Mouse (Mus musculus): ENCODE data around the gene Rspry1. TPM values are rescaled to one million over a fixed set of nuclear protein-coding genes. Genes with fewer than 3 reads are reported as not detected.

The Rspry1 gene
- polyA plus RNA-seq, 1 experiment from 2014 or later: 41.8 TPM

- Histone ChIP-seq H3K4me1 (replicated peaks) (0 out of 2 replicates have a peak, but pooled peaks cover 2% of the 10 kb centered on the region), H3K4me3 (no peak overlapping the region), H3K27me3 (ENCODE audit: insufficient read depth, poor library complexity, severe bottlenecking) (no peaks in the 10 kb centered on the region), H3K9me3 (no peaks in the 10 kb centered on the region), H3K36me3 (peaks cover 76% of the 10 kb centered on the region), H3K27ac (no peak overlapping the region)
- 83% methylated on average over 5 of the region's 5 CpGs for WGBS
- no peak for DNase-seq (ENCODE audit: low spot score)
These were observed 72.6 kb downstream of the Rspry1 start for GRCm38 (mm10) chr8:94674384-94674783.

GRCm38 (mm10) chr8:94675923-94676322, 74.2 kb downstream of the Rspry1 start:
- DNase-seq (ENCODE audit: low spot score): no peak
- H3K9me3 ChIP-seq: no peaks in the 10 kb centered on the region
- peak overlapping the region; percentile 18; the same call in 1 of the 2 replicates for H3K27ac ChIP-seq
- 78% methylated on average over 6 of the region's 6 CpGs for WGBS
- H3K4me3 ChIP-seq: no peak overlapping the region
- H3K4me1 ChIP-seq (replicated peaks): 0 out of 2 replicates have a peak, but pooled peaks cover 2% of the 10 kb centered on the region
- peaks cover 61% of the 10 kb centered on the region for H3K36me3 ChIP-seq
- H3K27me3 ChIP-seq (ENCODE audit: insufficient read depth, poor library complexity, severe bottlenecking): no peaks in the 10 kb centered on the region

GRCm38 (mm10) chr8:94678582-94678981, 76.8 kb downstream of the Rspry1 start:
- Histone ChIP-seq H3K27me3 (ENCODE audit: insufficient read depth, poor library complexity, severe bottlenecking) (no peaks in the 10 kb centered on the region), H3K36me3 (peaks cover 34% of the 10 kb centered on the region), H3K27ac (no peak overlapping the region), H3K9me3 (no peaks in the 10 kb centered on the region), H3K4me3 (no peak overlapping the region), H3K4me1 (replicated peaks) (0 out of 2 replicates have a peak, but pooled peaks cover 2% of the 10 kb centered on the region)
- no peak for DNase-seq (ENCODE audit: low spot score)
- 56% methylated on average over 9 of the region's 9 CpGs for WGBS

- Histone ChIP-seq H3K9me3 (no peaks in the 10 kb centered on the region), H3K36me3 (0 out of 2 replicates have a peak, but pooled peaks cover 16% of the 10 kb centered on the region), H3K4me3 (no peak overlapping the region), H3K27ac (no peak overlapping the region), H3K4me1 (replicated peaks) (0 out of 2 replicates have a peak, but pooled peaks cover 2% of the 10 kb centered on the region), H3K27me3 (ENCODE audit: insufficient read depth, poor library complexity, severe bottlenecking) (no peaks in the 10 kb centered on the region)
- no peak for DNase-seq (ENCODE audit: low spot score)
- WGBS: 83% methylated on average over 3 of the region's 3 CpGs
These were observed 78.7 kb downstream of the Rspry1 start for GRCm38 (mm10) chr8:94680414-94680813.

GRCm38 (mm10) chr8:94682732-94683524, 81.2 kb downstream of the Rspry1 start:
- Histone ChIP-seq H3K4me3 (no peak overlapping the region), H3K36me3 (no peaks in the 10 kb centered on the region), H3K27ac (no peak overlapping the region), H3K9me3 (no peaks in the 10 kb centered on the region), H3K4me1 (replicated peaks) (no peaks in the 10 kb centered on the region), H3K27me3 (ENCODE audit: insufficient read depth, poor library complexity, severe bottlenecking) (no peaks in the 10 kb centered on the region)
- no peak for DNase-seq (ENCODE audit: low spot score)
- WGBS: 82% methylated on average over 16 of the region's 16 CpGs

- no peak for DNase-seq (ENCODE audit: low spot score)
- no peak overlapping the region for H3K27ac ChIP-seq
- H3K9me3 ChIP-seq: no peaks in the 10 kb centered on the region
- no peaks in the 10 kb centered on the region for H3K36me3 ChIP-seq
- H3K27me3 ChIP-seq (ENCODE audit: insufficient read depth, poor library complexity, severe bottlenecking): no peaks in the 10 kb centered on the region
- H3K4me3 ChIP-seq: no peak overlapping the region
- 75% methylated on average over 4 of the region's 4 CpGs for WGBS
- H3K4me1 ChIP-seq (replicated peaks): no peaks in the 10 kb centered on the region
These were observed 82.5 kb downstream of the Rspry1 start for GRCm38 (mm10) chr8:94684287-94684686.

- no peaks in the 10 kb centered on the region for H3K27me3 ChIP-seq (ENCODE audit: insufficient read depth, poor library complexity, severe bottlenecking)
- WGBS: 79% methylated on average over 9 of the region's 9 CpGs
These were observed 84.2 kb downstream of the Rspry1 start for GRCm38 (mm10) chr8:94685953-94686352.

GRCm38 (mm10) chr8:94694701-94695100, 93.0 kb downstream of the Rspry1 start:
- DNase-seq (ENCODE audit: low spot score): no peak
- H3K4me3 ChIP-seq: peak overlapping the region; percentile 58
- WGBS: 1% methylated on average over 6 of the region's 6 CpGs

More at GRCm38 (mm10) chr8:94685953-94686352, 84.2 kb downstream of the Rspry1 start:
- no peaks in the 10 kb centered on the region for H3K4me1 ChIP-seq (replicated peaks)
- no peak overlapping the region for H3K4me3 ChIP-seq
- no peak overlapping the region for H3K27ac ChIP-seq
- H3K36me3 ChIP-seq: no peaks in the 10 kb centered on the region
- no peak for DNase-seq (ENCODE audit: low spot score)
- no peaks in the 10 kb centered on the region for H3K9me3 ChIP-seq

GRCm38 (mm10) chr8:94695341-94695993, 93.7 kb downstream of the Rspry1 start:
- H3K4me1 ChIP-seq (replicated peaks): peaks cover 26% of the 10 kb centered on the region
- peaks cover 73% of the 10 kb centered on the region for H3K27me3 ChIP-seq (ENCODE audit: insufficient read depth, poor library complexity, severe bottlenecking)
- H3K4me3 ChIP-seq: peak overlapping the region; percentile 58
- no peaks in the 10 kb centered on the region for H3K9me3 ChIP-seq
- peak; percentile 37 for DNase-seq (ENCODE audit: low spot score)
- H3K27ac ChIP-seq: no peak overlapping the region
- no peaks in the 10 kb centered on the region for H3K36me3 ChIP-seq
- WGBS: under 1% methylated on average over 31 of the region's 31 CpGs

More at GRCm38 (mm10) chr8:94694701-94695100, 93.0 kb downstream of the Rspry1 start:
- Histone ChIP-seq H3K9me3 (no peaks in the 10 kb centered on the region), H3K27me3 (ENCODE audit: insufficient read depth, poor library complexity, severe bottlenecking) (peaks cover 73% of the 10 kb centered on the region), H3K36me3 (no peaks in the 10 kb centered on the region), H3K27ac (no peak overlapping the region), H3K4me1 (replicated peaks) (peaks cover 26% of the 10 kb centered on the region)

- Histone ChIP-seq H3K9me3 (no peaks in the 10 kb centered on the region), H3K4me3 (peak within 1 kb of the TSS; percentile 58), H3K27me3 (ENCODE audit: insufficient read depth, poor library complexity, severe bottlenecking) (peaks cover 73% of the 10 kb centered on the region), H3K4me1 (replicated peaks) (peaks cover 26% of the 10 kb centered on the region), H3K36me3 (no peaks in the 10 kb centered on the region), H3K27ac (no peak within 1 kb of the TSS)
- under 1% methylated on average over 41 of the region's 41 CpGs for WGBS
- peak; percentile 48 for DNase-seq (ENCODE audit: low spot score)
These were observed 94.3 kb downstream of the Rspry1 start, which contains the start of gene Pllp for GRCm38 (mm10) chr8:94695994-94696384. TSS of gene Pllp (minus strand) at chr8:94696278.

- Histone ChIP-seq H3K27me3 (ENCODE audit: insufficient read depth, poor library complexity, severe bottlenecking) (peaks cover 73% of the 10 kb centered on the region), H3K36me3 (no peaks in the 10 kb centered on the region), H3K9me3 (no peaks in the 10 kb centered on the region), H3K4me3 (peak overlapping the region; percentile 58), H3K4me1 (replicated peaks) (peaks cover 26% of the 10 kb centered on the region), H3K27ac (no peak overlapping the region)
- no peak for DNase-seq (ENCODE audit: low spot score)
- WGBS: 61% methylated on average over 3 of the region's 3 CpGs
These were observed 94.8 kb downstream of the Rspry1 start for GRCm38 (mm10) chr8:94696566-94696965.

- Histone ChIP-seq H3K4me1 (replicated peaks) (peaks cover 32% of the 10 kb centered on the region), H3K36me3 (no peaks in the 10 kb centered on the region), H3K4me3 (no peak overlapping the region), H3K27ac (no peak overlapping the region), H3K9me3 (no peaks in the 10 kb centered on the region), H3K27me3 (ENCODE audit: insufficient read depth, poor library complexity, severe bottlenecking) (peaks cover 60% of the 10 kb centered on the region)
- DNase-seq (ENCODE audit: low spot score): no peak
- WGBS: 80% methylated on average over 6 of the region's 6 CpGs
These were observed 96.2 kb downstream of the Rspry1 start for GRCm38 (mm10) chr8:94697956-94698355.

- no peak for DNase-seq (ENCODE audit: low spot score)
- Histone ChIP-seq H3K9me3 (no peaks in the 10 kb centered on the region), H3K27me3 (ENCODE audit: insufficient read depth, poor library complexity, severe bottlenecking) (peaks cover 45% of the 10 kb centered on the region), H3K36me3 (no peaks in the 10 kb centered on the region), H3K4me1 (replicated peaks) (peaks cover 28% of the 10 kb centered on the region), H3K27ac (no peak overlapping the region), H3K4me3 (no peak overlapping the region)
- WGBS: 72% methylated on average over 16 of the region's 16 CpGs
These were observed 97.6 kb downstream of the Rspry1 start for GRCm38 (mm10) chr8:94699366-94699765.
